Mouse (Mus musculus): ENCODE results near the gene Fbxw11. TPM values are rescaled to one million over a fixed set of nuclear protein-coding genes. Genes with fewer than 3 reads are reported as not detected.
"Not testable (repeated sequence)": the region's sequence is repeated elsewhere in the genome, so short reads cannot be mapped to it uniquely, and the experiment has no call there.

The Fbxw11 gene
- polyA plus RNA-seq, 1 experiment from 2014 or later = 68.7 TPM

GRCm38 (mm10) chr11:32715495-32715894 is 73.0 kb downstream of the Fbxw11 start:
- Histone ChIP-seq H3K4me2 (no peak overlapping the region), H3K9ac (no peak overlapping the region), H3K27me3 (no peaks in the 10 kb centered on the region), H3K4me3 (no peak overlapping the region), H3K27ac (no peak overlapping the region), H3K36me3 (peaks cover 12% of the 10 kb centered on the region), H3K4me1 (peaks cover 19% of the 10 kb centered on the region), H3K9me3 (no peaks in the 10 kb centered on the region)
- WGBS = 84% methylated on average over 6 of the region's 6 CpGs
- ATAC-seq (ENCODE audit: insufficient number of reproducible peaks, insufficient read depth, low FRiP score, low TSS enrichment, low read depth) = no peak

GRCm38 (mm10) chr11:32715970-32716369 is 73.4 kb downstream of the Fbxw11 start:
- peaks cover 19% of the 10 kb centered on the region for H3K4me1 ChIP-seq
- 54% methylated on average over 5 of the region's 5 CpGs for WGBS
- no peak overlapping the region for H3K4me3 ChIP-seq
- ATAC-seq (ENCODE audit: insufficient number of reproducible peaks, insufficient read depth, low FRiP score, low TSS enrichment, low read depth) = no peak
- H3K27me3 ChIP-seq = no peaks in the 10 kb centered on the region
- H3K9me3 ChIP-seq = no peaks in the 10 kb centered on the region
- H3K36me3 ChIP-seq = peaks cover 12% of the 10 kb centered on the region
- no peak overlapping the region for H3K4me2 ChIP-seq
- H3K9ac ChIP-seq = no peak overlapping the region
- H3K27ac ChIP-seq = no peak overlapping the region

GRCm38 (mm10) chr11:32716876-32717275 is 74.4 kb downstream of the Fbxw11 start:
- no peak overlapping the region for H3K27ac ChIP-seq
- H3K27me3 ChIP-seq = no peaks in the 10 kb centered on the region
- H3K9ac ChIP-seq = no peak overlapping the region
- ATAC-seq (ENCODE audit: insufficient number of reproducible peaks, insufficient read depth, low FRiP score, low TSS enrichment, low read depth) = no peak
- H3K4me3 ChIP-seq = no peak overlapping the region
- no peak overlapping the region for H3K4me2 ChIP-seq
- H3K9me3 ChIP-seq = no peaks in the 10 kb centered on the region
- H3K4me1 ChIP-seq = peaks cover 19% of the 10 kb centered on the region
- 79% methylated on average over 4 of the region's 4 CpGs for WGBS
- peaks cover 9% of the 10 kb centered on the region for H3K36me3 ChIP-seq

DNA sequence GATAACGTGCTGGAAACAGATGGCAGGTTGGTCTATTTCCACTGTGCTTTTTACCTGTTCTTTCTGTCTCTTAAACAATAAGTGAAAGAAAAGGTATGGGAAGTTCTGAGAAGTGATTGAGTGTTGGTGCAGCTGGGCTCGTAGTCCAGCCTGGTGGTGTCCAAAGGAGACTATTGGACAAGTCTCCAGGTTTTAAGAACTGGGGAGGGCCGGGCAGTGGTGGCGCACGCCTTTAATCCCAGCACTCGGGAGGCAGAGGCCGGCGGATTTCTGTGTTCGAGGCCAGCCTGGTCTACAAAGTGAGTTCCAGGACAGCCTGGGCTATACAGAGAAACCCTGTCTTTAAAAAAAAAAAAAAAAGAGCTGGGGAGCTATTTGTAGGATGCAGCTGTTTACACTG is 75.2 kb downstream of the Fbxw11 start:
- H3K27ac ChIP-seq; H3K9ac ChIP-seq; H3K36me3 ChIP-seq; ATAC-seq (ENCODE audit: insufficient number of reproducible peaks, insufficient read depth, low FRiP score, low TSS enrichment, low read depth); H3K9me3 ChIP-seq; H3K27me3 ChIP-seq; H3K4me3 ChIP-seq; H3K4me2 ChIP-seq: not testable (repeated sequence)
- peaks cover 19% of the 10 kb centered on the region for H3K4me1 ChIP-seq
- WGBS = 90% methylated on average over 9 of the region's 9 CpGs

- WGBS = 47% methylated on average over 2 of the region's 2 CpGs
- no peak overlapping the region for H3K4me2 ChIP-seq
- no peaks in the 10 kb centered on the region for H3K9me3 ChIP-seq
- ATAC-seq (ENCODE audit: insufficient number of reproducible peaks, insufficient read depth, low FRiP score, low TSS enrichment, low read depth) = no peak
- H3K4me1 ChIP-seq = peaks cover 19% of the 10 kb centered on the region
- H3K9ac ChIP-seq = no peak overlapping the region
- no peak overlapping the region for H3K27ac ChIP-seq
- no peak overlapping the region for H3K4me3 ChIP-seq
- 0 out of 2 replicates have a peak, but pooled peaks cover 5% of the 10 kb centered on the region for H3K36me3 ChIP-seq
- H3K27me3 ChIP-seq = no peaks in the 10 kb centered on the region
These were observed 75.8 kb downstream of the Fbxw11 start for GRCm38 (mm10) chr11:32718371-32718770.

DNA sequence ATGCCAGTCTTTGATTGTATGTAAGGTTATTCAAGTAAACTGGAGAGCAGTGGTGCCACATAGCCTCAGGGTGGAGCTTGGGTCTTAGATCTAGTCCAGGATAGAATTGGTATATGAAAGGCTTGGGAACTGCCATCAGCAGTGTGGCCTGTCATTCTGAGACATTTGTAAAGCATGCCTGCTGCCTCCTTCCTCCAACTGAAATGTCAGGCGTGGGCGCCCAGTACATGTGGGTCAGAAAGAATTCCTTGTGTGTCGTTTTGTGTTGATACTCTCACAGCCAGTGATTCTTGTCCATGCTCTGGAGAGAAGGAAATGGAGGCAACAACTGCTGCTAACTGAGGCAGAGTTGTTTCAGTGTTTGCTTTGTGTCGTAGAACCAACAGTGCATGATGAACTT is 76.5 kb downstream of the Fbxw11 start:
- no peak overlapping the region for H3K4me2 ChIP-seq
- no peaks in the 10 kb centered on the region for H3K27me3 ChIP-seq
- ATAC-seq (ENCODE audit: insufficient number of reproducible peaks, insufficient read depth, low FRiP score, low TSS enrichment, low read depth) = no peak
- no peak overlapping the region for H3K4me3 ChIP-seq
- no peak overlapping the region for H3K27ac ChIP-seq
- H3K9ac ChIP-seq = no peak overlapping the region
- no peaks in the 10 kb centered on the region for H3K9me3 ChIP-seq
- WGBS = 94% methylated on average over 4 of the region's 4 CpGs
- peaks cover 18% of the 10 kb centered on the region for H3K4me1 ChIP-seq
- H3K36me3 ChIP-seq = 0 out of 2 replicates have a peak, but pooled peaks cover 7% of the 10 kb centered on the region

DNA sequence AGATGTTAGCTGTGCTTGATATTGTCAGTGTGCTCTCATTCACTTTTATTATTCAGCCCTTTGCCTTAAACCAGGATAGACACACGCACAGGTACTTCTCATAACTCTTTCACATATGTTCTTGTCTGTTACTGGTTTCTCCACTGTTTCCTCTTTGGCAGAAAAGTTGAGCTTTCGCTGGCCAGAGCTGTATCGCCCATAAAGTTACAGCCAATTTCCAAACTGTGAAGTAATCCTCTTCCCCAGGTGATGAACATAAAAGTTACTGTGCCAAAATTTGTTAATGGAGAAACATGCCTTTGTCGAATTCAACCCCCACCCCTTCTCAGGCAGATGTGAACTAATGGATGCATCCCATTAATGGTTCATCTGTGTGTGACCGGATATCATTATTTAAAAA is 80.1 kb downstream of the Fbxw11 start:
- WGBS = 96% methylated on average over 5 of the region's 5 CpGs
- Histone ChIP-seq H3K4me2 (no peak overlapping the region), H3K4me1 (peaks cover 16% of the 10 kb centered on the region), H3K9me3 (no peaks in the 10 kb centered on the region), H3K27me3 (no peaks in the 10 kb centered on the region), H3K27ac (no peak overlapping the region), H3K4me3 (no peak overlapping the region), H3K9ac (no peak overlapping the region), H3K36me3 (0 out of 2 replicates have a peak, but pooled peaks cover 15% of the 10 kb centered on the region)
- no peak for ATAC-seq (ENCODE audit: insufficient number of reproducible peaks, insufficient read depth, low FRiP score, low TSS enrichment, low read depth)

DNA sequence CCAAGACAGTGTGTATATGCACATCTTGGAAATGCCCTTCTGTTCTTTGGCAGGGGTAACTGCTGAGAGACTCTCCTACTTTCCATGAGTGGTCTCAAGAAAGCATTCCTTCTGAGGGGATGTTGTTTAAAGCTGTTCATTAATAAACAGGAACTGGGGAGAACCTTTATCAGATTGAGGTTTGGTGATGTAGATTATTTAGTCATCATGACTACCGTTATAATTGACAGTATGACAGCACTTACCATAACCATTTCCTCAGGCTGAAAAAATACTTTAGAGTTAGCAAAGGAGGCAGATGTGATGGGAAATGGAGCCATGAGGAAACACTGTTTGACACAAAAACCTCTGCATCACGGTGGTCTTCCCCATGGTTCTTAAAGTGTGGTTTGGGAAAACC is 80.8 kb downstream of the Fbxw11 start:
- H3K27me3 ChIP-seq = no peaks in the 10 kb centered on the region
- no peak overlapping the region for H3K9ac ChIP-seq
- no peak overlapping the region for H3K27ac ChIP-seq
- no peak for ATAC-seq (ENCODE audit: insufficient number of reproducible peaks, insufficient read depth, low FRiP score, low TSS enrichment, low read depth)
- peaks cover 16% of the 10 kb centered on the region for H3K4me1 ChIP-seq
- 68% methylated on average over 2 of the region's 2 CpGs for WGBS
- no peak overlapping the region for H3K4me3 ChIP-seq
- H3K36me3 ChIP-seq = 0 out of 2 replicates have a peak, but pooled peaks cover 15% of the 10 kb centered on the region
- H3K9me3 ChIP-seq = no peaks in the 10 kb centered on the region
- no peak overlapping the region for H3K4me2 ChIP-seq

DNA sequence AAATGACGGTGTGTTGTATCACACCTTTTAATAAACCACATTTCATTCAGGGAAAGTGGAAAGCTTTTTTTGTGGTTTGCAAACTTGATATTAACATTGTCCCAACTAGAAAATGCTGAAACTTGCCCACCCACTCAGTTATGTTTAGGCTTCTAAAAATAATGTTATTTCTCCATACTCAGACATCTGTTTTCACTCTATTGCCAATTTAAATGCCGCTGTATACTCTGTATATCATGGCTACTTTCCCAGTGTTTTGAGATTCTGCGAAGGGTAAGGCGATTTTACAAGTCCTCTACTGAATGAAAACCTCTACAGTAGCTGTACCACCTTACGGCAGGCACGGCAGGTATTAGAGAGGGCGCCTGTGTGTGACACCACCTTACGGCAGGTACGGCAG is 82.6 kb downstream of the Fbxw11 start:
- 61% methylated on average over 9 of the region's 9 CpGs for WGBS
- ATAC-seq (ENCODE audit: insufficient number of reproducible peaks, insufficient read depth, low FRiP score, low TSS enrichment, low read depth) = no peak
- H3K36me3 ChIP-seq = 0 out of 2 replicates have a peak, but pooled peaks cover 15% of the 10 kb centered on the region

GRCm38 (mm10) chr11:32732467-32732866 is 89.9 kb downstream of the Fbxw11 start:
- Histone ChIP-seq H3K4me1 (no peaks in the 10 kb centered on the region), H3K9ac (no peak overlapping the region), H3K36me3 (peaks cover 48% of the 10 kb centered on the region), H3K27ac (no peak overlapping the region), H3K4me2 (no peak overlapping the region), H3K9me3 (no peaks in the 10 kb centered on the region), H3K4me3 (no peak overlapping the region), H3K27me3 (no peaks in the 10 kb centered on the region)
- 52% methylated on average over 5 of the region's 5 CpGs for WGBS
- no peak for ATAC-seq (ENCODE audit: insufficient number of reproducible peaks, insufficient read depth, low FRiP score, low TSS enrichment, low read depth)

More for the DNA sequence above, 82.6 kb downstream of the Fbxw11 start:
- Histone ChIP-seq H3K4me1 (peaks cover 16% of the 10 kb centered on the region), H3K27ac (peak overlapping the region; percentile 52; the same call in 1 of the 2 replicates), H3K4me2 (no peak overlapping the region), H3K4me3 (no peak overlapping the region), H3K27me3 (no peaks in the 10 kb centered on the region), H3K9ac (no peak overlapping the region), H3K9me3 (no peaks in the 10 kb centered on the region)

DNA sequence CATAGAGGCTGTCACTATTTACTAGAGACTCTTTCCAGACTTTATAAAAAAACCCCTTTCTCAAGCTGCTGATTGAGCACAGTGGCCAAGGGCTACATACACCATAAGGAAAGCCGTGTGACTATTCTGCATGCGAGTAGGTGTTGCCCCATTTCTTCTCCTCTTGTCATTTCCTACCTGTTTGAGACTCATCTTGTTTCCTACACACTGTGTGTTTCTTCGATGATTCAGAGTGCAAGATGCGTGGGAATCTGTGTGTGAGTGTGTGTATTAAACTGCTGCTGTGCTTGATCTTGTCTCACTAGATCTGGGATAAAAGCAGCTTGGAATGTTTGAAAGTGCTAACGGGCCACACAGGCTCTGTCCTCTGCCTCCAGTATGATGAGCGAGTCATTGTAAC is 90.7 kb downstream of the Fbxw11 start:
- Histone ChIP-seq H3K4me1 (no peaks in the 10 kb centered on the region), H3K36me3 (peaks cover 56% of the 10 kb centered on the region), H3K4me2 (no peak overlapping the region), H3K4me3 (no peak overlapping the region), H3K27ac (no peak overlapping the region), H3K9me3 (no peaks in the 10 kb centered on the region), H3K9ac (no peak overlapping the region), H3K27me3 (no peaks in the 10 kb centered on the region)
- 91% methylated on average over 6 of the region's 6 CpGs for WGBS
- ATAC-seq (ENCODE audit: insufficient number of reproducible peaks, insufficient read depth, low FRiP score, low TSS enrichment, low read depth) = no peak

DNA sequence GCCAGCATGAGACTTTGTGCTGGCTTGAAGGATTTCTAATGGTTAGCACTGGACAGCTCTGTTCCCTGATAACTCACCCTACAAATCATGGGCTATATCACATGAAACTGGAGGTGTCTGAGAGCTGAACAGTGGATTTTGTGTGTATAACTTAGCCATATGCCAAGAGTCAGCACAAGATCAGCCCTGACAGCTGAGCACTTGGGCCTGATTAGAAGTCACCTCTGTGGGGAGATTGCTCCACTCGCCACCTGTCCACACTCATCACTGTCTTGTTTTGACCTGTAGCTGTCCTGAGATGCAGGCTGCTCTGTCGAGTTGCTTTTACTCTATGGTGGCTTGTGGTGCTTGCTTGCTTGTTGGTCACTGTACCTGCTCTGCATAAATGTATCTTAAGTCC is 93.8 kb downstream of the Fbxw11 start:
- Histone ChIP-seq H3K9ac (no peak overlapping the region), H3K27me3 (no peaks in the 10 kb centered on the region), H3K4me3 (no peak overlapping the region), H3K36me3 (peaks cover 80% of the 10 kb centered on the region), H3K9me3 (no peaks in the 10 kb centered on the region), H3K27ac (no peak overlapping the region), H3K4me2 (no peak overlapping the region), H3K4me1 (no peaks in the 10 kb centered on the region)
- WGBS = 85% methylated on average over 2 of the region's 2 CpGs
- no peak for ATAC-seq (ENCODE audit: insufficient number of reproducible peaks, insufficient read depth, low FRiP score, low TSS enrichment, low read depth)

DNA sequence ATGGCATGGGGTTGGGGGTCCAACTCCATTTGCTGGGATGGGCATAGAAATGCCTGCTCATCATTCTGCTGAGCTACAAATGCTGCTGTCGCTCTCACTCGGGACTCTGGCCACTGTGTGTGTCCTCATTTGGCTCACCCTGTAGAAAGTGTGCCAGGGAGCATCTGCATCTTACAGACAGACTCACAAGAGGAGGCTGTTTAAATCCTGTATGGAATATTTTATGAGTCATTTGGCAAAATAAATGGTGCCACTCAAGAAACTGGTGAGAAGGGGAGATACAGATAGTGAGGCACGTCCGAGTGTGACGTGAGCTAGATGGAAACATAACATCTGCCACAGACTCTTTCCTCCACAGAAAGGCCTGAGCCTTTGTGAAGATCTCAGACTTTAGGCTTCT is 95.2 kb downstream of the Fbxw11 start:
- Histone ChIP-seq H3K4me2 (no peak overlapping the region), H3K36me3 (peaks cover 91% of the 10 kb centered on the region), H3K4me1 (no peaks in the 10 kb centered on the region), H3K9ac (no peak overlapping the region), H3K27ac (no peak overlapping the region), H3K9me3 (no peaks in the 10 kb centered on the region), H3K4me3 (no peak overlapping the region), H3K27me3 (no peaks in the 10 kb centered on the region)
- 95% methylated on average over 5 of the region's 5 CpGs for WGBS
- ATAC-seq (ENCODE audit: insufficient number of reproducible peaks, insufficient read depth, low FRiP score, low TSS enrichment, low read depth) = no peak
